Mouse (Mus musculus) adipose tissue, adult 10 weeks (tissue): ENCODE measurements around the gene Svopl. TPM values are rescaled to one million over a fixed set of nuclear protein-coding genes. Genes with fewer than 3 reads are reported as not detected.

ENCODE experiments used
- polyA plus RNA-seq: library from polyadenylated mRNA; stranded (reverse); fragments of 350-450 nt; fragmentation: Illumina TruSeq; extraction: RNeasy Lipid Tissue Mini Kit (QIAGEN cat#74804); gene quantifications from one replicate; pipeline ENCODE4 v1.2.3, GENCODE M21; 2014; ENCODE audit warnings: low read depth, low replicate concordance

Gene Svopl
- polyA plus RNA-seq = 4.1 TPM

DNA sequence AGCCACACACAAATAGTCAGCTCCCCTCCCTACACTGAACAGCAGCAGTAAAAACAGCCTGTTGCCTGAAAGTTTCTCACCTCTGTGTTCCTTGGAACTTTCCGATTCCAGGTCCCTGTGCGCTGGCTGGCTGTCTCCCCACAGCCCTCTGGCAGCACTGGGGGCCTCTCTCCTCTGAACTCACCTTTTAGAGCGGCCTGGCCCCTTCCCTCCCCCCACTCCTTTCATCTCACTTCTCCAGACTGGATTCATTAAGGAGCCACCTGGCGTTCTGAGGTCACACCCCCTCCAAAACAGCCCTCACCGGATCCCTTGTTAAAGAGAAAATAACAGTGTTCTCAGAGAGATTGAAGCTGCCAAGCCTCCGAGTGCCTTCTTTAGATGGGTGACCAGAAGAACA lies at the start of gene Svopl:
Svopl (minus strand) TSS at position 159 of the 400 bp plus-strand sequence.

Other genes with a start within 250 kb of the Svopl start
- gene Trim24, start 176.2 kb downstream of the Svopl start, polyA plus RNA-seq = 23.0 TPM
- gene Tmem213, start 62.3 kb upstream of the Svopl start, polyA plus RNA-seq = 3.4 TPM
- 6.3 TPM for gene Atp6v0a4, start 77.6 kb upstream of the Svopl start, polyA plus RNA-seq
- gene D630045J12Rik, start 207.0 kb upstream of the Svopl start, polyA plus RNA-seq = 17.1 TPM